Mouse (Mus musculus) embryonic fibroblast, embryonic 13.5 days (primary cell): ENCODE results near the gene Lce3f.

Source experiments
- CTCF ChIP-seq: IDR thresholded peaks from 2 replicates; pipeline ENCODE4 v1.5.1; 2011; ENCODE audit warnings: mild to moderate bottlenecking, control low read depth, low read length, moderate library complexity, borderline replicate concordance; ENCODE audit not compliant: insufficient read depth
- POLR2A ChIP-seq: IDR thresholded peaks from 2 replicates; pipeline ENCODE4 v1.6.1; 2011; ENCODE audit warnings: low read depth, mild to moderate bottlenecking, control low read depth, low read length, moderate library complexity

GRCm38 (mm10) chr3:93000621-93001020 lies 8.6 kb downstream of the Lce3f start:
- TF ChIP-seq POLR2A (no peak), CTCF (peak; percentile 50; the same call in 1 of the 2 replicates)
